Mouse (Mus musculus) liver, embryonic 15.5 days (tissue): ENCODE results near the gene Plxna2. TPM values are rescaled to one million over a fixed set of nuclear protein-coding genes. Genes with fewer than 3 reads are reported as not detected.

ENCODE experiments used
- ATAC-seq: fragments of 200-750 bp; cut with Nextera tagmentation; 2 replicates; pipeline ENCODE4 v1.8.0; 2017; ENCODE audit warnings: moderate number of reproducible peaks, mild to moderate bottlenecking, moderate library complexity; ENCODE audit not compliant: insufficient read depth
- H3K27ac ChIP-seq: fragments of 300-500 bp; sonication (generic); replicated peaks from 2 replicates; pipeline ENCODE4 v1.5.1; 2015; ENCODE audit warnings: mild to moderate bottlenecking, inconsistent platforms
- H3K27me3 ChIP-seq: fragments of 300-500 bp; sonication (generic); 2 replicates; pipeline ENCODE4 v1.6.1; 2015; ENCODE audit warnings: mild to moderate bottlenecking, inconsistent platforms
- H3K36me3 ChIP-seq: fragments of 300-500 bp; sonication (generic); replicated peaks from 2 replicates; pipeline ENCODE4 v1.6.1; 2015; ENCODE audit warnings: moderate library complexity, mild to moderate bottlenecking, inconsistent platforms
- H3K4me1 ChIP-seq: fragments of 300-500 bp; sonication (generic); replicated peaks from 2 replicates; pipeline ENCODE4 v1.6.1; 2015; ENCODE audit warnings: inconsistent platforms
- H3K4me2 ChIP-seq: fragments of 300-500 bp; sonication (generic); 2 replicates; pipeline ENCODE4 v1.6.1; 2015; ENCODE audit warnings: moderate library complexity, mild to moderate bottlenecking, inconsistent platforms
- H3K4me3 ChIP-seq: fragments of 300-500 bp; sonication (generic); replicated peaks from 2 replicates; pipeline ENCODE4 v1.5.1; 2015; ENCODE audit warnings: mild to moderate bottlenecking, inconsistent platforms
- H3K9ac ChIP-seq: fragments of 300-500 bp; sonication (generic); 2 replicates; pipeline ENCODE4 v1.6.1; 2015; ENCODE audit warnings: moderate library complexity, mild to moderate bottlenecking, inconsistent platforms
- H3K9me3 ChIP-seq: fragments of 300-500 bp; sonication (generic); replicated peaks from 2 replicates; pipeline ENCODE4 v1.6.1; 2016; ENCODE audit warnings: inconsistent platforms
- WGBS: fragments of 180-500 bp; shearing (Covaris S2); methylation state at CpG from one replicate; pipeline ENCODE4 v1.1.7; 2015; ENCODE audit warnings: mixed read lengths; ENCODE audit not compliant: insufficient replicate concordance; 5-methylcytosine and 5-hydroxymethylcytosine counted together
- polyA plus RNA-seq: library from polyadenylated mRNA; unstranded; fragments of >200 nt; fragmentation: Nextera tagmentation; extraction: Ambion mirVana; gene quantifications from 2 replicates; pipeline ENCODE4 v1.2.1, GENCODE M21; 2015

The Plxna2 gene
- polyA plus RNA-seq, 1 experiment from 2014 or later = 1.6 TPM

GRCm38 (mm10) chr1:194774350-194774749 is 156.3 kb downstream of the Plxna2 start:
- 29% methylated on average over 2 of the region's 2 CpGs for WGBS

GRCm38 (mm10) chr1:194774754-194775153 is 156.7 kb downstream of the Plxna2 start:
- H3K4me2 ChIP-seq = peak overlapping the region; percentile 9; the same call in 1 of the 2 replicates
- H3K9ac ChIP-seq = no peak overlapping the region
- WGBS = 43% methylated on average over 1 of the region's 1 CpGs
- no peaks in the 10 kb centered on the region for H3K27me3 ChIP-seq
- no peak overlapping the region for H3K4me3 ChIP-seq
- peaks cover 38% of the 10 kb centered on the region for H3K4me1 ChIP-seq
- no peaks in the 10 kb centered on the region for H3K9me3 ChIP-seq
- no peaks in the 10 kb centered on the region for H3K36me3 ChIP-seq
- ATAC-seq = peak; percentile 94
- peak overlapping the region; percentile 56; the same call in 1 of the 2 replicates for H3K27ac ChIP-seq

More at GRCm38 (mm10) chr1:194774350-194774749, 156.3 kb downstream of the Plxna2 start:
- Histone ChIP-seq H3K36me3 (no peaks in the 10 kb centered on the region), H3K27ac (peak overlapping the region; percentile 56; the same call in 1 of the 2 replicates), H3K27me3 (no peaks in the 10 kb centered on the region), H3K9me3 (no peaks in the 10 kb centered on the region), H3K4me3 (no peak overlapping the region), H3K4me1 (peaks cover 38% of the 10 kb centered on the region), H3K4me2 (peak overlapping the region; percentile 18; the same call in 1 of the 2 replicates), H3K9ac (no peak overlapping the region)
- ATAC-seq = peak; percentile 87

- Histone ChIP-seq H3K36me3 (no peaks in the 10 kb centered on the region), H3K4me1 (peaks cover 38% of the 10 kb centered on the region), H3K27ac (no peak overlapping the region), H3K27me3 (no peaks in the 10 kb centered on the region), H3K9me3 (no peaks in the 10 kb centered on the region), H3K4me2 (no peak overlapping the region), H3K9ac (no peak overlapping the region), H3K4me3 (no peak overlapping the region)
- ATAC-seq = no peak
Observed at GRCm38 (mm10) chr1:194775656-194776374, 157.8 kb downstream of the Plxna2 start.

GRCm38 (mm10) chr1:194776510-194777244 is 158.7 kb downstream of the Plxna2 start:
- Histone ChIP-seq H3K27ac (no peak overlapping the region), H3K9ac (no peak overlapping the region), H3K4me3 (no peak overlapping the region), H3K4me1 (peaks cover 38% of the 10 kb centered on the region), H3K27me3 (no peaks in the 10 kb centered on the region), H3K9me3 (no peaks in the 10 kb centered on the region), H3K36me3 (no peaks in the 10 kb centered on the region), H3K4me2 (no peak overlapping the region)
- WGBS = 68% methylated on average over 5 of the region's 5 CpGs
- no peak for ATAC-seq

- Histone ChIP-seq H3K9ac (no peak overlapping the region), H3K4me3 (no peak overlapping the region), H3K4me1 (peaks cover 29% of the 10 kb centered on the region), H3K27ac (no peak overlapping the region), H3K36me3 (no peaks in the 10 kb centered on the region), H3K9me3 (no peaks in the 10 kb centered on the region), H3K4me2 (no peak overlapping the region), H3K27me3 (no peaks in the 10 kb centered on the region)
- ATAC-seq = no peak
- WGBS = 81% methylated on average over 2 of the region's 2 CpGs
Observed at GRCm38 (mm10) chr1:194777608-194778007, 159.6 kb downstream of the Plxna2 start.

- 63% methylated on average over 3 of the region's 3 CpGs for WGBS
- no peak for ATAC-seq
- no peak overlapping the region for H3K4me3 ChIP-seq
- H3K4me2 ChIP-seq = no peak overlapping the region
- no peaks in the 10 kb centered on the region for H3K36me3 ChIP-seq
- H3K27ac ChIP-seq = no peak overlapping the region
- no peaks in the 10 kb centered on the region for H3K9me3 ChIP-seq
- H3K27me3 ChIP-seq = no peaks in the 10 kb centered on the region
- no peak overlapping the region for H3K9ac ChIP-seq
- 0 out of 2 replicates have a peak, but pooled peaks cover 5% of the 10 kb centered on the region for H3K4me1 ChIP-seq
Observed at GRCm38 (mm10) chr1:194780392-194780791, 162.4 kb downstream of the Plxna2 start.

- H3K27ac ChIP-seq = no peak overlapping the region
- 0 out of 2 replicates have a peak, but pooled peaks cover under 1% of the 10 kb centered on the region for H3K4me1 ChIP-seq
- no peaks in the 10 kb centered on the region for H3K27me3 ChIP-seq
- no peaks in the 10 kb centered on the region for H3K36me3 ChIP-seq
- no peak overlapping the region for H3K9ac ChIP-seq
- ATAC-seq = no peak
- H3K4me3 ChIP-seq = no peak overlapping the region
- H3K4me2 ChIP-seq = no peak overlapping the region
- 74% methylated on average over 5 of the region's 5 CpGs for WGBS
- H3K9me3 ChIP-seq = no peaks in the 10 kb centered on the region
Observed at GRCm38 (mm10) chr1:194780794-194781390, 162.9 kb downstream of the Plxna2 start.

GRCm38 (mm10) chr1:194781556-194781955 is 163.5 kb downstream of the Plxna2 start:
- H3K9ac ChIP-seq = no peak overlapping the region
- H3K9me3 ChIP-seq = no peaks in the 10 kb centered on the region
- no peaks in the 10 kb centered on the region for H3K4me1 ChIP-seq
- no peaks in the 10 kb centered on the region for H3K27me3 ChIP-seq
- ATAC-seq = no peak
- H3K36me3 ChIP-seq = no peaks in the 10 kb centered on the region
- no peak overlapping the region for H3K27ac ChIP-seq
- no peak overlapping the region for H3K4me3 ChIP-seq
- WGBS = 77% methylated on average over 1 of the region's 1 CpGs
- H3K4me2 ChIP-seq = no peak overlapping the region

- Histone ChIP-seq H3K27me3 (no peaks in the 10 kb centered on the region), H3K9me3 (no peaks in the 10 kb centered on the region), H3K27ac (no peak overlapping the region), H3K36me3 (no peaks in the 10 kb centered on the region), H3K9ac (no peak overlapping the region), H3K4me1 (no peaks in the 10 kb centered on the region), H3K4me3 (no peak overlapping the region), H3K4me2 (no peak overlapping the region)
- no peak for ATAC-seq
- WGBS = 60% methylated on average over 3 of the region's 3 CpGs
Observed at GRCm38 (mm10) chr1:194782325-194782724, 164.3 kb downstream of the Plxna2 start.

- no peaks in the 10 kb centered on the region for H3K27me3 ChIP-seq
- no peak overlapping the region for H3K27ac ChIP-seq
- no peak overlapping the region for H3K4me3 ChIP-seq
- 31% methylated on average over 2 of the region's 2 CpGs for WGBS
- H3K4me1 ChIP-seq = no peaks in the 10 kb centered on the region; the same call in 1 of the 2 replicates
- 0 out of 2 replicates have a peak, but pooled peaks cover 6% of the 10 kb centered on the region for H3K36me3 ChIP-seq
- H3K4me2 ChIP-seq = no peak overlapping the region
- no peaks in the 10 kb centered on the region for H3K9me3 ChIP-seq
- ATAC-seq = no peak
- H3K9ac ChIP-seq = no peak overlapping the region
Observed at GRCm38 (mm10) chr1:194787626-194788025, 169.6 kb downstream of the Plxna2 start.
